9 mouse cellular contexts compared by ENCODE assay signal in genomic region chr5:135982398-135982797, GRCm38 (mm10). TPM values are rescaled to one million over a fixed set of nuclear protein-coding genes. Genes with fewer than 3 reads are reported as not detected.
DNase-seq lines count a peak whose midpoint lies in the region; ATAC-seq and TF ChIP-seq lines count a peak whose summit lies in the region.
"Had no signal": no experiment of that assay in that cellular context is flagged by ENCODE, and none has a peak within 500 bp of the region (broad histone marks: within the 10 kb centered on the region; RNA-seq: fewer than 3 reads in every experiment).

No protein-coding gene starts in this region.

- no peaks in the 10 kb centered on the region for H3K36me3 ChIP-seq in forebrain, embryonic 10.5 days (replicated peaks)
- H3K36me3 ChIP-seq in forebrain, embryonic 15.5 days, result no peaks in the 10 kb centered on the region
- no peaks in the 10 kb centered on the region for H3K36me3 ChIP-seq in liver, embryonic 14.5 days (replicated peaks; ENCODE audit: control insufficient read depth, insufficient read depth, low read depth)

- H3K27me3 ChIP-seq in forebrain, embryonic 10.5 days (ENCODE audit: poor library complexity, severe bottlenecking), result no peaks in the 10 kb centered on the region
- no peaks in the 10 kb centered on the region for H3K27me3 ChIP-seq in forebrain, embryonic 15.5 days
- no peaks in the 10 kb centered on the region for H3K27me3 ChIP-seq in liver, embryonic 14.5 days (ENCODE audit: control insufficient read depth, insufficient read depth, low read length)

- WGBS in forebrain, embryonic 10.5 days, result 38% methylated on average over 6 of the region's 6 CpGs
- WGBS in forebrain, embryonic 15.5 days, result 39% methylated on average over 6 of the region's 6 CpGs
- WGBS in liver, embryonic 14.5 days (ENCODE audit: insufficient replicate concordance), result 40% methylated on average over 6 of the region's 6 CpGs

- H3K27ac ChIP-seq in forebrain, embryonic 10.5 days, result no peak overlapping the region
- H3K27ac ChIP-seq in forebrain, embryonic 15.5 days (replicated peaks), result no peak overlapping the region
- no peak overlapping the region for H3K27ac ChIP-seq in liver, embryonic 14.5 days

- H3K9me3 ChIP-seq in forebrain, embryonic 10.5 days, result no peaks in the 10 kb centered on the region
- H3K9me3 ChIP-seq in forebrain, embryonic 15.5 days, result no peaks in the 10 kb centered on the region
- H3K9me3 ChIP-seq in liver, embryonic 14.5 days (ENCODE audit: control insufficient read depth, low read length), result no peaks in the 10 kb centered on the region

- TF ChIP-seq EP300 in liver, embryonic 14.5 days (IDR thresholded peaks at IDR 0.05; ENCODE audit: low read depth), result no peak

- H3K4me2 ChIP-seq in forebrain, embryonic 15.5 days (replicated peaks), result no peak overlapping the region
- H3K4me2 ChIP-seq in liver, embryonic 14.5 days (ENCODE audit: low read depth), result no peak overlapping the region

- H3K4me1 ChIP-seq in forebrain, embryonic 10.5 days, result 0 out of 2 replicates have a peak, but pooled peaks cover 5% of the 10 kb centered on the region
- H3K4me1 ChIP-seq in forebrain, embryonic 15.5 days, result no peaks in the 10 kb centered on the region
- H3K4me1 ChIP-seq in liver, embryonic 14.5 days (replicated peaks; ENCODE audit: control insufficient read depth in 2 of 2, insufficient read depth in 2 of 2, low read length in 1 of 2), result no peaks in the 10 kb centered on the region

- peak; percentile 94 for TF ChIP-seq CTCF in liver, embryonic 14.5 days (IDR thresholded peaks at IDR 0.05; ENCODE audit: low read depth)

- no peak overlapping the region for H3K4me3 ChIP-seq in forebrain, embryonic 10.5 days
- H3K4me3 ChIP-seq in forebrain, embryonic 15.5 days, result no peak overlapping the region
- no peak overlapping the region for H3K4me3 ChIP-seq in liver, embryonic 14.5 days (ENCODE audit: insufficient read depth in 1 of 2, low read depth in 2 of 2, low read length in 2 of 2)

- ATAC-seq in forebrain, embryonic 15.5 days (replicated peaks), result no peak
- ATAC-seq in liver, embryonic 14.5 days (ENCODE audit: insufficient read depth), result no peak

- H3K9ac ChIP-seq in forebrain, embryonic 15.5 days (replicated peaks), result no peak overlapping the region
- H3K9ac ChIP-seq in liver, embryonic 14.5 days (replicated peaks), result no peak overlapping the region

- peak; percentile 64 for DNase-seq in forebrain, embryonic 10.5 days (ENCODE audit: extremely low spot score, low spot score)
- DNase-seq in urinary bladder, postnatal 14 days (ENCODE audit: low spot score), result peak; percentile 64
- DNase-seq in urinary bladder, postnatal 10 days (ENCODE audit: low spot score), result no peak
- DNase-seq in embryo, embryonic 9.5 days (ENCODE audit: extremely low spot score), result peak; percentile 64
- DNase-seq in heart, postnatal 4 days, result peak; percentile 82
- DNase-seq in liver, embryonic 14.5 days (ENCODE audit: low read depth in 3 of 3, low spot score in 3 of 3), result no peak
- DNase-seq in skeletal muscle tissue, adult 2 months (ENCODE audit: low read depth, low spot score), result peak; percentile 72

RNA-seq across cellular contexts. Expression of gene Zp3, which starts 2.5 kb away (rescaled TPM):
- polyA plus RNA-seq in forebrain, embryonic 10.5 days (2016; fragmentation: Nextera tagmentation; extraction: Ambion mirVana), result 0.12 TPM in 1 of 2 replicates, not detected in the other
- not detected in 2 replicates for polyA plus RNA-seq in forebrain, embryonic 15.5 days (2015; fragmentation: Nextera tagmentation; extraction: Ambion mirVana)
- total RNA-seq in heart, postnatal 4 days (2021), result not detected
- polyA plus RNA-seq in liver, embryonic 14.5 days (2012; rRNA removed), result 0.03 TPM in 1 of 2 replicates, not detected in the other
- polyA plus RNA-seq in liver, embryonic 14.5 days (2014; fragmentation: Nextera tagmentation; extraction: Ambion mirVana), result not detected in 2 replicates
- total RNA-seq: left cerebral cortex, adult 18-20 months had no signal

RNA-seq across cellular contexts. Expression of gene Ssc4d, which starts 8.1 kb away (rescaled TPM):
- polyA plus RNA-seq in forebrain, embryonic 10.5 days (2016; fragmentation: Nextera tagmentation; extraction: Ambion mirVana), result 1.7 and 1.9 TPM in 2 replicates
- polyA plus RNA-seq in forebrain, embryonic 15.5 days (2015; fragmentation: Nextera tagmentation; extraction: Ambion mirVana), result 0.87 and 1.2 TPM in 2 replicates
- under 1 TPM; 0.36 to 0.69 TPM for total RNA-seq in heart, postnatal 4 days (2021)
- polyA plus RNA-seq in liver, embryonic 14.5 days (2012; rRNA removed), result 2.3 and 2.8 TPM in 2 replicates
- 1.5 and 2.1 TPM in 2 replicates for polyA plus RNA-seq in liver, embryonic 14.5 days (2014; fragmentation: Nextera tagmentation; extraction: Ambion mirVana)

RNA-seq across cellular contexts. Expression of gene Dtx2, which starts 12.2 kb away (rescaled TPM):
- 33.9 and 41.1 TPM in 2 replicates for polyA plus RNA-seq in forebrain, embryonic 10.5 days (2016; fragmentation: Nextera tagmentation; extraction: Ambion mirVana)
- 26.6 and 27.6 TPM in 2 replicates for polyA plus RNA-seq in forebrain, embryonic 15.5 days (2015; fragmentation: Nextera tagmentation; extraction: Ambion mirVana)
- 10 to 100 TPM in 1 of 2 experiments, 1 to 10 TPM in 1; 9.7 to 10.7 TPM for total RNA-seq in heart, postnatal 4 days (2021)
- 3.4 and 5.0 TPM in 2 replicates for polyA plus RNA-seq in liver, embryonic 14.5 days (2012; rRNA removed)
- polyA plus RNA-seq in liver, embryonic 14.5 days (2014; fragmentation: Nextera tagmentation; extraction: Ambion mirVana), result 5.1 and 5.4 TPM in 2 replicates

RNA-seq across cellular contexts. Expression of gene Ywhag, which starts 48.0 kb away (rescaled TPM):
- 264 and 283 TPM in 2 replicates for polyA plus RNA-seq in forebrain, embryonic 10.5 days (2016; fragmentation: Nextera tagmentation; extraction: Ambion mirVana)
- 664 and 720 TPM in 2 replicates for polyA plus RNA-seq in forebrain, embryonic 15.5 days (2015; fragmentation: Nextera tagmentation; extraction: Ambion mirVana)
- 100 to 1,000 TPM; 285 to 292 TPM for total RNA-seq in heart, postnatal 4 days (2021)
- polyA plus RNA-seq in liver, embryonic 14.5 days (2012; rRNA removed), result 21.7 and 25.9 TPM in 2 replicates
- polyA plus RNA-seq in liver, embryonic 14.5 days (2014; fragmentation: Nextera tagmentation; extraction: Ambion mirVana), result 26.3 and 30.1 TPM in 2 replicates

RNA-seq across cellular contexts. Expression of gene Upk3b, which starts 55.9 kb away (rescaled TPM):
- polyA plus RNA-seq in forebrain, embryonic 10.5 days (2016; fragmentation: Nextera tagmentation; extraction: Ambion mirVana), result 0.09 TPM in 1 of 2 replicates, not detected in the other
- polyA plus RNA-seq in forebrain, embryonic 15.5 days (2015; fragmentation: Nextera tagmentation; extraction: Ambion mirVana), result not detected in 2 replicates
- 10 to 100 TPM; 25.8 to 30.7 TPM for total RNA-seq in heart, postnatal 4 days (2021)
- 2.0 and 2.5 TPM in 2 replicates for polyA plus RNA-seq in liver, embryonic 14.5 days (2012; rRNA removed)
- polyA plus RNA-seq in liver, embryonic 14.5 days (2014; fragmentation: Nextera tagmentation; extraction: Ambion mirVana), result 2.1 and 2.4 TPM in 2 replicates
- total RNA-seq: left cerebral cortex, adult 18-20 months had no signal

Comparison
In these comparisons a context has a peak if more than half of its experiments do, and no peak if none do; other contexts are left out.
1. DNase-seq: peak in forebrain, embryonic 10.5 days (single experiment), urinary bladder, postnatal 14 days (single experiment), embryo, embryonic 9.5 days (single experiment), heart, postnatal 4 days (single experiment) and skeletal muscle tissue, adult 2 months (single experiment); none in urinary bladder, postnatal 10 days (single experiment) and liver, embryonic 14.5 days (0 of 3).